Mouse (Mus musculus): Measurements from ENCODE around the gene Faim2.
A peak's percentile ranks its signal among the peaks of the same experiment; 100 is the strongest.

Faim2 gene

DNA sequence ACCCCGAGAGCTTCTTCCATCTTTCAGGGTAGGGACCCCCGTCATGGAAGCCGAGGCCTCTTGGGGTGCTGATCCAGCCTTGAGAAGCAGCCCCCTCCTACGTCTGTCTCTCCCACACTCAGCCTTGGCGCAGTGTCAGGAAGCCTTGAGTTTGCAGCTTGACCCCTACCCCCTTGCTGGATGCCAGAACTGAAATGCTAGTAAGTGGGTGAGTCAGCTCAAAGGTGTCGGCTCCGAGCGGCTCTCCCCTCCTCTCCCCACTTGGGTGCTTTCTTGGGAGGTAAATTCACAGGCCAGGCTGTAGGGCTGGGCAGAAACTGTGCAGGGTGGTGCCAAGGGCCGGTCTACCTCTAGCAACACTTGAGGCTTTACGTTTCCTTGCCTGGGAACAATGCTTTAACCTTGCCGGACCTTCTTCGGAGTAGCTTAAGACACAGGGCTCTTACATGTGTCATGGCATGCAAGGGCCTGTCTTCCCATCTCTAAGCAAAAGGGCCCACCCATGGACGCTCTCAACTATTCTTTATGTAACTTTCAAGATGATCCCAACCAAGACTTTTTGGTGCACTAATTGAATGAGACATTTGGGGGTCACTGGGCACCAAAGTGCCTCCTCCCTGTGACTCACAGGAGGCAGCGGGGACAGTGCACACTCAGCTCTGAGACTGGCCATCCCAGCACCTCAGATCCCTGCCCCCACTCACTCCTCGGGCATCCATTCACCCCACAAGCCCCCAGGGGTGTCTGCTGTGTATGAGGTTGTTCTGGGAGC, 22.5 kb downstream of the Faim2 start:
- peak; percentile 52 for DNase-seq (ENCODE audit: low spot score)

DNA sequence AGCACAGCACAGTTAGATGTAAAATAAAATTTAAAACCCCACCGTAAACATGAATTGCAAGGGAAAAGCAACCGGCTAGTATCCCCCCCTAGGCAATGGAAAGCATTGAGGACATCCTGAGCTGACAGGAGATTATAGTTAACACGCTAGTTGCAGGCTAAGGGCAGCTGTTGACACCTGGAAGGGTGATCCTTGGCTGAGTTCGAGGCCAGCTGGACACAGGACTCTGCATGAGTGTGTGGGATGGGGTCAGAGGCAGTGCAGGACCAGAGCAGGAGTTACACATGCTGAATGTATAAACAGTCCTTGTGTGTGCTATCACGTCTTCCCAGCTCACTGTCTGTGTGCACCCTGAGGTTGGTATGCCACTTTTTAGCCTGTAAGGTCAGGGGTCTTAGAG, 24.7 kb downstream of the Faim2 start:
- DNase-seq (ENCODE audit: low spot score), result no peak

DNA sequence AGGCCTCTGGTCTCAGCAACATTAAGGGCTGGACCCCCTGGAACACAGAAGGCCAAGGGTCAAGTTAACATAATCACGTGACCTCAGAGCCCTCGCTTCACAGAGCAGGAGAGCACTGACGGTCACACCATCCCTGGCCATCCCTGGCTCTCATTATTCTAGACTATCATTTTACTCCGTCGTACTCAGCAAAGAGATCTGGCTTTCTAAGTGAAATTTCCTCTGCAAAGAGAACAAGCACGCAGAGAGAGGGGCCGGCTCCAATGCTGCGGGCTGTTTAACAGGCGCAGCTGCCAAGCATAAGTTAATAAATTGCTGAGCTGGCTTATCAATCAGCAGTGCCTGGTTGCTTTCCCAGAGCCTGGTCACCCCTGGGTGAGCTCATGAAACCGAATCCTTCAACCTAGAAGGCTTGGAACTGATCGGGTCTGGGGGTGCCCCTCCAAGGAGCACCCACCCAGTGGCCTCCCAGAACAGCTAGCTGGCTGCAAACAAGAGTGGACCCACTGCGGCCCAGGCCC, 25.6 kb downstream of the Faim2 start:
- DNase-seq (ENCODE audit: low spot score), result no peak

DNA sequence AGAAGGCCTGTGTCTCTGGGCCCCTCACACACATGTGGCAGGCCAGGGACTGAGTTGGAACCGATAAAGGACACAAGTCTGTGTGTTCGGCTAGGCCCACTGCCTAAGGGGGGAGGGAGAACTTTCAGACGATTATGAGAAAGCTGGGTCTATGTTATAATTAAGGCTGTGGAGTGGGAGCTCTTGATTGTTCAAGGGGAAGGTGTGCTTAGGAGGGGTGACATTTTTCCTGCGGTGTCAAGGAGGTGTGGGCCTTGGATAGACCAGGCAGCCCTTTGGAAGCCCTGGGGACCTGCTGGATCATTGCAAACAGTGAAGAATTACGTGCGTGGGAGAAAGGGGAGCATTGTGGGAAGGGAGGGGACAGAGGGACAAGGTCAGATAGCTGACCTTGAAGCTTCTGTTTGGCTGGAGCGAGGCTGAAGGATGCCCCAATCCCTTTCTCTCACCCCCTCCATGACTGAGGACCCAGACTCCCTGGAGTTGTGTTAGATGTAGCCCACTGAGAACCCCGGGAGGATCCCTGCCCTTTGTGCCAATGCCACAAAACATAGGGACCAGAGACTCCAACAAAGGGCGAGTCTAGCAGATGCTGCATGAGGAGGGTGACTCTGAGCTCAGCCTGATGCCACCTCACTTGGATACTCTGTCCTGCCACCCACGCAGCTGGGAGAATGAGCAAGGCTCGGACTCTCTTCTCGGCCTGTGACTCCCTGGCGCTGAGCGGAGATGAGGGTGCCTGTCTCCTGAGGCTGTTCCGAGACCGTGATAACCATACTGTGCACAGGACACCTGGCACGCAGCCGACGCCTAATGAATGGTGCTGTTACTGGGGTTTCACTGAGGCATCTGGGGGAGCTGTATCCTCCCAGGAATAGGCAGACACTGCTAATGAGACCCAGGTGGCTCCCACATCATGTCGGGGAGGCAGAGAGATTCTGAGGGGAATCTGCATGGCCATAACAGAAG, 26.4 kb downstream of the Faim2 start:
- DNase-seq (ENCODE audit: low spot score), result no peak

DNA sequence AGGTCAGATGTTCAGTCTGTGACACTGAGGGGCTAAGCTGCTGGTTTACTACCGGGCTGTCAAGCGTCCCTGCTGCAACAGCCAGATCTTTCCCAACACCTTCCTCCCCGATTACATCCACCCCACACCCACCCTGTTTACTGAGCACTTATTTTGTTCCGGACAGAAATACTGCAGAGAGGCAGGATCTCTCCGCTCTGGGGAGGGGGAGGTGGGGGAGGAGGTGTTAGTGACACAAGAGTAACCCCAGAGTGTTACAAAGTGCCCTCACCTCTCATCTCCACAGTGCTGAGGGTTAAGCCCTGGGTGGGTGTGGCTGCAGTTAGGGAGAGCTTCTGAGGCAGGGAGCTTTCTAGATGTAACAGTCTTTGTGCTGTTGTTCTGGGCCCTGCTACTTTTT, 27.6 kb downstream of the Faim2 start:
- no peak for DNase-seq (ENCODE audit: low spot score)

DNA sequence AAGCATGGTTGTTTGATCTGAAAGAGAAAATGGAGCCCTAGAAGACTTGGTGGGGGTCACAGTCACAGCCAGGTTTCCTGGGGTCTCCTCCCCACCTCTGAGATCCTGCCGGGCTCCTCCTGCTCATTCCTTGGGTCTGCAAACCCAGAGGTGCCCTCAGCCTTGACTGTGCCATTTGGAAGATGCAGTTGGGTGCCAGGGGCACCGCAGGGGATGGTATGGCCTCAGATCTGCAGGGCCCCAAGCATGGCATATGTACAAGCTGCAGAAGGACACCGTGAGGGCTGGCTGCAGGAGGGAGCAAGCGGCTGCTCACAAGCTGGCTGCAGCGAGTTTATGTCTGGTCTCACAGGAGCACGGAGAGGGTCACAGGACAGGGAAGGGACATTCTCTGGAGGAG, 28.2 kb downstream of the Faim2 start:
- no peak for DNase-seq (ENCODE audit: low spot score)

DNA sequence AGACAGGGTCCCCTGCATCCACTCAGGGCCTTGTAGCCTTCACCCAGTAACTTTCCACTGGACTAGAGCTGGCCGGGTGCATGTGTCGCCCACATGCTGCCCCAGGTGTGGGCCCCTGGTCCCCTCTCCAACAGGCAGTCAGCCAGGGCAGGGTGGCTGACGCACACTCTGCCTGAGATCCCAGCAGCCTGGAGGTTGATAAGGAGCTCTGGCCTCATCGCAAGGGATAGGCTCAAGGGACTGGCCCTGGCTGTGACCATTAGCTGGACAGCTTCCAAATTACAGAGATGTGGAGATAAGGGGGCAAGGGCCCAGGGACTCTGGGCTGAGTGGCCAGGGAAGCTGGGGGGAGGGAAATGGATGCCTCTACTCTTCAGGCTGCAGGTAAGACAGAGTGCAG, 29.2 kb downstream of the Faim2 start:
- DNase-seq (ENCODE audit: low spot score), result peak; percentile 53

DNA sequence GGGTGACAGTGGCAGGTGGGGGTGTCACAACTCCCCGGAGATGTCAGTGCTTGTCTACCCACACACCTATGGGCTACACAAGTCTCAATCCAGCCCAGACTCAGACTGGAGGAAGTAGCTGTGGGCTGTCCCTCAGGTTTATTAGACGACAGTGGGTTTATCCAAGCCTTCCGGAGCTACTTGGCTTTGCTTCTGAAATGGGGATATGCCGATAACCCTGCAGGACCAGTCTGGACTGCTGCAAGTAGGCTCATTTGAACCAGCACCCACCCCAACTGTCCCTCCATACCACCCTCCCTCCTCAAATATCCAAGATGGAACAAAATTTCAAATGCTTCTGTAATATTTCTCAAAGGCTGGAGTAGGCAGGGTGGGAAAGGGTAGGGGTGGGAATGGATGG, 29.6 kb downstream of the Faim2 start:
- no peak for DNase-seq (ENCODE audit: low spot score)

DNA sequence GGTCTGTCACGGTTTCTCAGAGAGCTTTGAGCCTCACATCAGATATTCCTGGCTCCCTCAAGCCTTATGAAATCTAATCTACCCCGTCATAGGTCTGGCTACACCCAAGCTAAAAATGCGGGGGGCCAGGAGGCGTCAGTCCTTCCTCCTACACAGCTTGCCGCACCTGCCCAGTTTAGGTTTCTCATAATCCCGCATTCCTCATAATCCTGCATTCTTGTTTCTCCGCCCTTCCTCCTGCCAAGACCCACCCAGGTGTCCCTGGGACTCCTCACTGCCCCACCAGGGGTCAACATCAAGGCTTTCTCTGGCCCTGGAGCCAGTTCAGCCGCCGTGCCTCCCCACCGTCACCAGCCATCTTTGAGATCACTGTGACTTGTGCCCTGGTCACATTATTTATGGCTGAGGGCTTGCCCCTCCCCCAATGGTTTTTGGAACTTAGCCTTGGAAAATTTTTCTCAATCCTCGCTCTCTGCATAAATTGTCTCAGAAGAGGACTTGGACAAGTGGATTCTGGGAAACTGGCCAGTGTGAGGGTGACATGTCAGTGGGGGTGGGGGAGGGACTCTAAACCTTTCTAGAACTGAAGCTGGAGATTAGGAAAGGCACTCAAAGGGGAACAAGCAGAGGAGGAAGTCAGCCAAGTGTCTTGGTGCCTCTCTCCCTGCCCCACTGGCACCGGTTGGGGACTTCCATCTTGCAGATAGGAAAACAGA, 30.3 kb downstream of the Faim2 start:
- peak; percentile 100 for DNase-seq (ENCODE audit: low spot score)

DNA sequence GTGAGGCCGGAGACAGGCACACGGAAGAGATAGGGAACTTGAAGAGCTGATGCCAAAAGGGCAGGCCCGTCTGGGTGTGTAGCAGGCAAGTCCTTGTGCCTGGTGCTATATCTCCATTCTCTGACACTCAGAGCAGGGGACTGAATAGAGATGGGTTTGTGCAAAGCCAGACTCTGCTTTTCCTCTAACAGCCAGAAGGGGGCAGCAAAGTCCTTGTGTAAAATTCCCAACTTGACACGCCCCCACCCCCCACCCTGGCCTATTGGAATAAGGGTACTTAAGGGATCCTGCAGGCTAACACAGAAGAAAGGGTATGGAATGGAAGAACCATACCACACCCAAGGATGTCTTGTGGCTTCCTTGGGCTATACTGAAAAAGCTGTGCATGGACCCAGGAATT, 30.9 kb downstream of the Faim2 start:
- peak; percentile 93 for DNase-seq (ENCODE audit: low spot score)

DNA sequence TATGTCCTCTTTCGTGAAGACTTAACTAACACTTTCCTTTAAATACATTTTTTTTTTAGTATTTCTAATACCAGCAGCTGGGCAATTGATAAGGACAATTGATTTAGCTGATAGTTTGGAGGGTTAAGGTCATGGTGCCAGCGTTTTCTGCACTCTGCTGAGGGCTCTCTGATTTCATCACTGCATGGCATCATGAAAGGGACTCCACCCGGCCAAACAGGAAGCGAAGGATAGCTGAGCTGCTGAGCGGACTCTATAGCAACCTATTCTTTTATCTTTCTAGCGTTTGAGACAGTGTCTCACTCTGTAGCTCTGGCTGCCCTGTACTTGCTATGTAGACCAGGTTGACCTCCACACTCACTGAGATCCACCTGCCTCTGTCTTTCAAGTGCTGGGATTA, 43.2 kb downstream of the Faim2 start:
- no peak for DNase-seq (ENCODE audit: low spot score)

DNA sequence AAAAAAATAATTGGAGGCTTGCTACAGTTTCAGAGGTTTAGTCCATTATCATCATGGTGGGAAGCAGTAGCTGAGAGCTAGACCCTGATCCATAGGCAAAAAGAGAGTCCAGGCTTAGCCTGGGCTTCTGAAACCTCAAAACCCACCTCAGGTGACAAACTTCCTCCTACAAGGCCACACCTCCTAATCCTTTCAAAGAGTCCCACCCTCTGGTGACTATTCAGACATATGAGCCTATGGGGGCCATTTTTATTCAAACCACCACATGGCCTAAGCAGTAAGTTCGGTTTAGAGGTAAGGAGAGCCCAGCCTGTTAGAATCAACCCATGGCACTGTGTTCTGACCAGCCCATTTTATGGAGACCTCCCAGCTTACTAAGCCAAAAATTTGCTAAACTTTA, 52.2 kb downstream of the Faim2 start:
- DNase-seq (ENCODE audit: low spot score), result no peak

DNA sequence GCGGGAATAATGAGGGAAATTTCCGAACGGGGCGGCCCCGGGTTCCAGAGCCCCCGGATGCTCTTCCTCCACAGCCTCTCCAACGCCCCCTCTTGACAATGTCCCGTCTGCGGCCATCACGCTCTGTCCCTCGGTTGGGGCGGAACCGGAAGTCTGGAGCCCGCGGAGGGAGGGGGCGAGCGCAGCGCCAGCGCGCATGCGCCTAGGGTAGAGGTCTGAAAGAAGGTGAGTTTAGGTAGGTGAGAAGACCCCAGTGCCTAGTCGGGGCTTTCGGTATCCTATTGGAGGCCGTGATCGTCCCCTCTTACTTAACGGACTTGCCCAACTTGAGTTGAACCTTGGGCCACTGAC, 53.4 kb downstream of the Faim2 start, which contains the start of gene Bcdin3d:
TSS of gene Bcdin3d (minus strand) at position 155 of the 351 bp plus-strand sequence.
- DNase-seq (ENCODE audit: low spot score), result peak; percentile 93

DNA sequence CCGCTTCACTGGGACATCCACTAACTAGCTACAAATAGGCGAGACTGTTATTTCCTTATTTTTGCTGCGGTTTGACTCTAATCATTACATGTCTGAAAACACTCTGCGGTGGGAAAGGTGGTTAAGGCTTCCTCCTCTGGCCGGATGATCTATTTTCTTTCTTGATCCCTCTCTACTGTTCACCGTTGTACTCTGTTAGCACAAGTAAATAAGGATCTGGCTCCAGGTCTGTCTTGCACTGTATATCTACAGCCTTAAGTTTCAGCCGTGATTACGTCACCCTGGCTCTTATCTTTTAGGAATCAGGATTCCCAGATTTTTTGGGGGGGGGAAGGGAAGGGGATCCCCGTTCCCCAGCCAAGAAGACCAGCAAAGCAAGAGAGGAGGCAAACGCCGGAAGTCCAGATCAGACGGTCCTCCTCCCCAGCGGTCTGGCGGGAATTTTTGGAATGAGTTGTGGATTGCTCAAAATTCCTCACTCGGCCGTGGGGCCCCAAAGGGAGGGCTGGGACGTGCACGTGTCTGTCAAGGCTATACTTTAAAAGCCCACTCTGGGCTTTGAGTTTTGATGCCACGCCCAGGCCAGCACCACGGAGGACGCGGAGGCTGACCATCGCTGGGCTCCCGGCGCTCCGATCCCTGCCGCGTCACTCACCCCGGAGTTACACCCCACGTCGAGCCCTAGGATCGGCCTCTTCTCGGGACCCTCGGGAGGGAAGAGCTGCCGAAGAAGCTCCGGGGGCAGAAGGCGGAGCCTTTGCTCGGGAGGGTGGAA, 54.0 kb downstream of the Faim2 start:
- peak; percentile 88 for DNase-seq (ENCODE audit: low spot score)

DNA sequence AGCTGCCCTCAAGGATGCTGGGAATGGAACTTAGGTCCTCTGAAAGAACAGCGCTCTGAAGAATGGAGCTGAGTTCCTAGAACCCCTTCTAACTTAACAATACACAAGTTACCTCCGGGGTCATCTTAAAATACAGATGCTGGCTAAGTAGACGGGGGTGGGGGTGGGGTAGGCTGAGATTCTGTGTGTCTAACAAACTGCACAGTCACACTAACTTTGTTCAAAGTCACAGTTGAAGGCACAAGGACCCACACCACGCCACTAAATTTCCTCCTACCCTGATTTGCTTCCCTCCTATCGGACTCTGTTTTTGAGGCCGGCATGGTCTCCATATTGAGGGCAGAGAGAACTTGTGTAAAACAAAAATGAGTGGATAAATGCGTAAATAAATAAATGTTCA, 55.0 kb downstream of the Faim2 start:
- no peak for DNase-seq (ENCODE audit: low spot score)

DNA sequence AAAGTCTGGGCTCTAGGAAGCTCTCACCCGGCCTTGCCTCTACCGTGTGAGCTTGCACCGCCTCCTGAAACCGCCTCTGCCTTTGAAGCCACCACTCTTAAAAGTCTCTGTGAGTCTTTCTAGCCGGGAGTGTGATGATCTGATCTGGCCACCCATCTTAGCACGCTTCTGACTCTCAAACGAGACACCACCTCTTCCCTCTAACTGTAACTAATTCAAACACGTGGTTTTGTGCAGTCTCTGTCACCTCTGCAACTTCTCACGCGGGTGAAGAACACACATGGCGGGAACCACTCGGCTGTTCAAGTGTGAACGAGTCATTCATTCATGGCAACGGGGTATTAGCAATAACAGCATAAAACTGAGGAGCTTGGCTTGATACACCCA, 56.3 kb downstream of the Faim2 start:
- no peak for DNase-seq (ENCODE audit: low spot score)

DNA sequence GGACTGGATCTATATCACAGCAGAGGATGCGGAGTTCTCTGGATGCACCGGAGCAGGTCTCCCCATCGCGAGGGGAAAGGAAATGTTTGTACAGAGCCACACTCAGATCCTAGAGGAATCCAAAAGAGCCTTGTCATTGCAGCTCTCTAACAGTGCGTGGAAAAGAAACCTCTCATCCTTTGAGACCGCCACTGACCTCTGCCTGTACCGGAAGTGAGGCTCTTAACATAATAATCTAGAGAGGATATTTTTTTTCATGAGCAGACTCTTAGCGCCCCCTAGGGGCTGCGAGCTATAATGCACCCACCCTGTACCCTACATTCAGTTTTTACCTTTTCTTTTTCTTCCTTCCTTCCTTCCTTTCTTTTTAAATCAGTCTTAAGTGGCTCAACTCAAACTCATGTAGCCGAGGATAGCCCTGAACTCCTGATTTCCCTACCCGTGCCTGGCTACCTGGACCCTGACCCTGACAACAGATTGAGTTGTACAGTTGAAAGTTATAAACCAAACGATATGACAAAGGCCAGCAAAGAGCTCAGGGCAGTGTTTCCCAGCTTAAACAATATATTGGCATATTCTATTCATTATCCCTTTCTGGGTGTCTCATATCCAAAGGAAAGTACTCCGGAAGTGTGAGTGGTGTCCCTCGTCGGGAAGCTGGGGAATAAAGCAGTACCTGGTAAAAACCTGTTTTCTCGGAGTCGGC, 56.8 kb downstream of the Faim2 start:
- DNase-seq (ENCODE audit: low spot score), result peak; percentile 57

DNA sequence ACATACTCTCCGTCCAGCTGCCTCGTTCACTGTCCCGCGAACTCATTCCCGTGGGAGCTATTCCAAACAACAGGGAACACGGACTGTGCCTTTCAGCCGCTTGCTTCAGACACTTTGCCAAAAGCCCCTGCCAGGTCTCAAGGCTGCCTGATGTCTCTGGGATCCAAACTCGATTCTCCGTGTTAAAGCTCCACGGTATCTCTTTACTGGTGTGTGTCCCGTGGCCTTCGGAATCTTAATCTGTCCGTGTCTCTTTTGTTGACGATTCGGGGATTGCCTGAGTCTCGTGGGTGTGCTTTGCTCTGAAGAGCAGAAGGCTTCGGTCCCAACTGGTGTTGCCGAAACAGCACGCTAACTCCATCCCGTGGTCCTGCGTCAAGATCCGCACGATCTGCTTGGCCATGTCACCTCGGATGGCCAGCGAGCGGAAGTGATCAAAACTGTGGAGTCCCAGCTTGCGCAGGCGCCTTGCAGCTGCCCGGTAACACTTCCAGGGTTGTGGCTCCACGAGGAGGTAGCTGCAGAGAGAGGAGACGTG, 57.7 kb downstream of the Faim2 start:
- DNase-seq (ENCODE audit: low spot score), result no peak

DNA sequence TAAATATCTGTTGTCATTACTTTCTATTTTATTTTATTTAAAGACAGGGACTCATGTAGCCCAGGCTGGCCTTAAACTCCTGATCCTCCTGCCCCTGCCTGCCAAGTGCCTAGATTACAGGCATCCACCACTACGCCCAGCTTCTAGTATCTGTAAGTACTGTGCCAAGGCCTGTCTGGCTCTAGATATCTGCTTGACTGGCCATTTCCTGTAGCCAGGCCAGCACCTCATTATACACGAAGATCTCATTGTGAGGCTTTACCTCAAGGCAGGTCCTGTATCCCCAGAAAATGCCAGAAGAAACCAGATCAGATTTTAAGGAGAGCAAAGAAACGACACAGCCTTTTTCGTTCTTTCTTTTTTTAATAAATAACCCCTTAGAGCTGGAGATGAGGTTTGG, 58.2 kb downstream of the Faim2 start:
- no peak for DNase-seq (ENCODE audit: low spot score)

DNA sequence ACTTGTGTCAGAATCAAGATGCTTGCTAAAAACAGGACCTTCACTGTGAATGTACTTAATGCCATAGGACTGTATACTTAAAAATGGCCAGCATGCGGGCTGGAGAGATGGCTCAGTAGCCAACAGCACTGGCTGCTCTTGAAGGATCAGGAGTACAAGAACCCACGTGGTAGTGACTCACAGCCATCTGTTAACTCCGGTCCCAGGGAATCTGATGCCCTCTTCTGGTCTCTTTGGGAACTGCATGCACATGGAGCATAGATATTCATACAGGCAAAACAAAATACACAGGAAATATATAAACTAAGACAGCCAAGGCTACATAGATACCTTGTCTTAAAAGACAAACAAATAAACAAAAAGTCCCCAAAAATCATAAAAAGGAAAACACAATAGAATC, 58.9 kb downstream of the Faim2 start:
- DNase-seq (ENCODE audit: low spot score), result peak; percentile 77

DNA sequence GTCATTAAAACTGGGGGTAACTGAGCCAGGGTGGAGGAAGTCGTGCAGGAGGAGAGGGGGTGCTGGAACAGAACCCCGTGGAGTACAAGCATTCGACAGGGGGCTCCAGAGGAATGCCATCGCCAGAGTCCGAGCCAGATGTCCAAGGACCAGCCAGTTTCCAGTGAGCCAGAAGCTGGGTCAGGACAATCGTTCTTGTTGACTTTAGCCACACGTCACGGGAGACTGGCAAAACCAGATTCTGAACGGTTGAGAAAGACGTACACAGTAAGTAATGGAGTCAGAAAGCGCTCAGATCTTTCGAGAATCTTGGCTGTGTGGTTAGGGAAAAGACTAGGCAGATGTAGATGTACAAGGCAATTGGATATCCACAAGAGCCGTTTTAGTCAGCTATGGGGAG, 64.8 kb downstream of the Faim2 start:
- no peak for DNase-seq (ENCODE audit: low spot score)

All from adipocyte (in vitro differentiated cells).